8 mouse cellular contexts compared by ENCODE assay signal in genomic region chr5:25498346-25498820, GRCm38 (mm10). TPM values are rescaled to one million over a fixed set of nuclear protein-coding genes. Genes with fewer than 3 reads are reported as not detected.
A peak's percentile ranks its signal among the peaks of the same experiment; 100 is the strongest.
DNase-seq lines count a peak whose midpoint lies in the region; ATAC-seq and TF ChIP-seq lines count a peak whose summit lies in the region.

Gene Kmt2c (minus strand): TSS chr5:25498783.

- H3K36me3 ChIP-seq in E14TG2a.4 (ENCODE audit: insufficient read depth, low read length): no peaks in the 10 kb centered on the region
- no peaks in the 10 kb centered on the region for H3K36me3 ChIP-seq in heart, embryonic 10.5 days
- no peaks in the 10 kb centered on the region for H3K36me3 ChIP-seq in kidney, embryonic 16.5 days (ENCODE audit: insufficient read depth, low read length)
- H3K36me3 ChIP-seq in liver, embryonic 15.5 days (replicated peaks): no peaks in the 10 kb centered on the region
- H3K36me3 ChIP-seq in neural tube, embryonic 14.5 days (ENCODE audit: control insufficient read depth, insufficient read depth, low read length): no peaks in the 10 kb centered on the region

- H3K27ac ChIP-seq in heart, embryonic 10.5 days: peak within 1 kb of the TSS; percentile 96
- peak within 1 kb of the TSS; percentile 99 for H3K27ac ChIP-seq in kidney, embryonic 16.5 days (ENCODE audit: low read length)
- H3K27ac ChIP-seq in liver, embryonic 15.5 days (replicated peaks): peak within 1 kb of the TSS; percentile 100
- peak within 1 kb of the TSS; percentile 98 for H3K27ac ChIP-seq in neural tube, embryonic 14.5 days (ENCODE audit: low read depth, low read length)

- peak within 1 kb of the TSS; percentile 99 for H3K4me3 ChIP-seq in E14TG2a.4 (replicated peaks; ENCODE audit: low read length)
- peak within 1 kb of the TSS; percentile 96 for H3K4me3 ChIP-seq in heart, embryonic 10.5 days
- H3K4me3 ChIP-seq in kidney, embryonic 16.5 days (ENCODE audit: low read length): peak within 1 kb of the TSS; percentile 69
- H3K4me3 ChIP-seq in liver, embryonic 15.5 days (replicated peaks): peak within 1 kb of the TSS; percentile 99
- peak within 1 kb of the TSS; percentile 99 for H3K4me3 ChIP-seq in neural tube, embryonic 14.5 days (ENCODE audit: low read depth, low read length)

- peak within 1 kb of the TSS; percentile 73 for H3K4me2 ChIP-seq in kidney, embryonic 16.5 days (replicated peaks; ENCODE audit: low read depth, low read length)
- peak within 1 kb of the TSS; percentile 96 for H3K4me2 ChIP-seq in liver, embryonic 15.5 days
- peak within 1 kb of the TSS; percentile 82 for H3K4me2 ChIP-seq in neural tube, embryonic 14.5 days (ENCODE audit: low read depth, low read length)

- no peak for TF ChIP-seq CTCF in E14TG2a.4 (conservative IDR thresholded peaks at IDR 0.05; ENCODE audit: low read length)

- no peak for ATAC-seq in erythroblast, adult 5-6 weeks (replicated peaks; ENCODE audit: low FRiP score, poor library complexity, severe bottlenecking)
- no peak; the same call in 1 of the 2 replicates for ATAC-seq in kidney, embryonic 16.5 days (ENCODE audit: low FRiP score, low TSS enrichment)
- ATAC-seq in liver, embryonic 15.5 days (ENCODE audit: insufficient read depth): peak; percentile 0; the same call in 1 of the 2 replicates
- peak; percentile 12 for ATAC-seq in neural tube, embryonic 14.5 days (ENCODE audit: low read depth)

- peak within 1 kb of the TSS; percentile 94 for H3K9ac ChIP-seq in kidney, embryonic 16.5 days (replicated peaks; ENCODE audit: low read length)
- peak within 1 kb of the TSS; percentile 97 for H3K9ac ChIP-seq in liver, embryonic 15.5 days
- peak within 1 kb of the TSS; percentile 94 for H3K9ac ChIP-seq in neural tube, embryonic 14.5 days (replicated peaks; ENCODE audit: low read depth, low read length)

- no peaks in the 10 kb centered on the region for H3K9me3 ChIP-seq in E14TG2a.4 (ENCODE audit: low read length)
- H3K9me3 ChIP-seq in heart, embryonic 10.5 days: no peaks in the 10 kb centered on the region
- H3K9me3 ChIP-seq in kidney, embryonic 16.5 days (ENCODE audit: low read length): no peaks in the 10 kb centered on the region
- no peaks in the 10 kb centered on the region for H3K9me3 ChIP-seq in liver, embryonic 15.5 days (replicated peaks)
- H3K9me3 ChIP-seq in neural tube, embryonic 14.5 days (ENCODE audit: control insufficient read depth, low read length): no peaks in the 10 kb centered on the region

- WGBS in heart, embryonic 10.5 days: 2% methylated on average over 42 of the region's 54 CpGs
- WGBS in kidney, embryonic 16.5 days: under 1% methylated on average over 46 of the region's 54 CpGs
- WGBS in liver, embryonic 15.5 days (ENCODE audit: insufficient replicate concordance): under 1% methylated on average over 54 of the region's 54 CpGs
- under 1% methylated on average over 42 of the region's 54 CpGs for WGBS in neural tube, embryonic 14.5 days

- H3K4me1 ChIP-seq in E14TG2a.4 (replicated peaks; ENCODE audit: low read depth, low read length): peaks cover 32% of the 10 kb centered on the region
- H3K4me1 ChIP-seq in heart, embryonic 10.5 days: peaks cover 7% of the 10 kb centered on the region
- H3K4me1 ChIP-seq in kidney, embryonic 16.5 days (ENCODE audit: insufficient read depth, low read length): peaks cover 14% of the 10 kb centered on the region
- peaks cover 30% of the 10 kb centered on the region for H3K4me1 ChIP-seq in liver, embryonic 15.5 days (replicated peaks)
- H3K4me1 ChIP-seq in neural tube, embryonic 14.5 days (ENCODE audit: control insufficient read depth, insufficient read depth, low read length): peaks cover 13% of the 10 kb centered on the region; the same call in 1 of the 2 replicates

- H3K27me3 ChIP-seq in E14TG2a.4 (ENCODE audit: insufficient read depth, low read length): peaks cover 9% of the 10 kb centered on the region
- H3K27me3 ChIP-seq in heart, embryonic 10.5 days (ENCODE audit: insufficient read depth, poor library complexity, severe bottlenecking): no peaks in the 10 kb centered on the region
- H3K27me3 ChIP-seq in kidney, embryonic 16.5 days (ENCODE audit: insufficient read depth, low read length): no peaks in the 10 kb centered on the region
- no peaks in the 10 kb centered on the region for H3K27me3 ChIP-seq in liver, embryonic 15.5 days
- peaks cover 4% of the 10 kb centered on the region; the same call in 1 of the 2 replicates for H3K27me3 ChIP-seq in neural tube, embryonic 14.5 days (ENCODE audit: control insufficient read depth, insufficient read depth, low read length)

- peak in 1 of 2 experiments; percentile 88 for DNase-seq in adrenal gland, postnatal 36 days
- peak; percentile 88 for DNase-seq in heart, embryonic 10.5 days (ENCODE audit: low spot score)
- peak; percentile 69 to 81 for DNase-seq in thymus, postnatal 36 days

RNA-seq across cellular contexts. Expression of gene Kmt2c, which starts in this region (rescaled TPM):
- 10 to 100 TPM; 59.1 to 62.6 TPM for total RNA-seq in adrenal gland, postnatal 36 days (2021)
- total RNA-seq in erythroblast, adult 5-6 weeks (2015; ENCODE audit: low replicate concordance): 18.4 and 24.2 TPM in 2 replicates
- 26.7 and 33.6 TPM in 2 replicates for total RNA-seq in erythroblast, adult 5-6 weeks (2017; ENCODE audit: low replicate concordance)
- 8.5 and 10.5 TPM in 2 replicates for polyA plus RNA-seq in heart, embryonic 10.5 days (2016; fragmentation: Nextera tagmentation; extraction: Ambion mirVana)
- 10.0 and 13.0 TPM in 2 replicates for polyA plus RNA-seq in kidney, embryonic 16.5 days (2015; fragmentation: Nextera tagmentation; extraction: Ambion mirVana)
- 5.8 and 7.4 TPM in 2 replicates for polyA plus RNA-seq in liver, embryonic 15.5 days (2015; fragmentation: Nextera tagmentation; extraction: Ambion mirVana)
- polyA plus RNA-seq in neural tube, embryonic 14.5 days (2014; fragmentation: Nextera tagmentation; extraction: Ambion mirVana): 29.7 and 31.6 TPM in 2 replicates

Comparison
In these comparisons a context has a peak if more than half of its experiments do, and no peak if none do; other contexts are left out.
1. ATAC-seq: peak in liver, embryonic 15.5 days (single experiment) and neural tube, embryonic 14.5 days (single experiment); none in erythroblast, adult 5-6 weeks (single experiment) and kidney, embryonic 16.5 days (single experiment).
2. Peak in every context shown above with its lines, with median percentiles within 50 percentile points of each other: H3K4me3 ChIP-seq, H3K27ac ChIP-seq, H3K4me2 ChIP-seq and H3K9ac ChIP-seq.